Mouse (Mus musculus) testis, adult 2 months (tissue): Measurements from ENCODE around the gene Mafg. TPM values are rescaled to one million over a fixed set of nuclear protein-coding genes. Genes with fewer than 3 reads are reported as not detected.

Experiments
- H3K27ac ChIP-seq: fragments of 200-500 bp; 2 replicates; pipeline ENCODE4 v1.5.1; 2012; ENCODE audit warnings: low read depth, low read length; ENCODE audit not compliant: control insufficient read depth, insufficient read depth
- H3K27me3 ChIP-seq: fragments of 200-500 bp; 2 replicates; pipeline ENCODE4 v1.6.1; 2012; ENCODE audit warnings: mild to moderate bottlenecking, low read length, moderate library complexity; ENCODE audit not compliant: control insufficient read depth, insufficient read depth
- H3K36me3 ChIP-seq: fragments of 200-500 bp; 2 replicates; pipeline ENCODE4 v1.6.1; 2012; ENCODE audit warnings: mild to moderate bottlenecking, low read length; ENCODE audit not compliant: control insufficient read depth, insufficient read depth
- H3K4me1 ChIP-seq: fragments of 200-500 bp; 2 replicates; pipeline ENCODE4 v1.6.1; 2012; ENCODE audit warnings: low read length; ENCODE audit not compliant: control insufficient read depth, insufficient read depth
- H3K4me3 ChIP-seq: fragments of 200-500 bp; 2 replicates; pipeline ENCODE4 v1.5.1; 2012; ENCODE audit warnings: low read depth, mild to moderate bottlenecking, low read length, moderate library complexity, mixed read lengths; ENCODE audit not compliant: control insufficient read depth
- CTCF ChIP-seq: fragments of 200-500 bp; IDR thresholded peaks from 2 replicates; pipeline ENCODE4 v1.5.1; 2012; ENCODE audit warnings: low read depth, mild to moderate bottlenecking, inconsistent platforms, low read length, moderate library complexity; ENCODE audit not compliant: control insufficient read depth, insufficient read depth, insufficient replicate concordance
- POLR2A ChIP-seq: fragments of 200-500 bp; IDR thresholded peaks from 2 replicates; pipeline ENCODE4 v1.6.1; 2012; ENCODE audit warnings: low read depth, mild to moderate bottlenecking, inconsistent platforms, low read length, moderate library complexity; ENCODE audit not compliant: control insufficient read depth
- polyA plus RNA-seq: library from polyadenylated mRNA; depleted of rRNA; stranded (reverse); fragments of >200 nt; gene quantifications from 2 replicates; pipeline ENCODE4 v1.2.3, GENCODE M21; 2012; rRNA removed

Mafg gene
- polyA plus RNA-seq, 1 experiment = 9.5 TPM

GRCm38 (mm10) chr11:120578024-120578693 is 55.2 kb downstream of the Mafg start:
- H3K4me1 ChIP-seq = peaks cover 22% of the 10 kb centered on the region

GRCm38 (mm10) chr11:120577211-120578023 is 56.0 kb downstream of the Mafg start:
- H3K27ac ChIP-seq = no peak overlapping the region
- TF ChIP-seq CTCF = no peak
- no peak for TF ChIP-seq POLR2A
- peaks cover 22% of the 10 kb centered on the region for H3K4me1 ChIP-seq
- H3K4me3 ChIP-seq = no peak overlapping the region
- peaks cover 3% of the 10 kb centered on the region; the same call in 1 of the 2 replicates for H3K36me3 ChIP-seq
- no peaks in the 10 kb centered on the region for H3K27me3 ChIP-seq

More at GRCm38 (mm10) chr11:120578024-120578693, 55.2 kb downstream of the Mafg start:
- H3K27me3 ChIP-seq = no peaks in the 10 kb centered on the region
- H3K4me3 ChIP-seq = no peak overlapping the region
- H3K27ac ChIP-seq = no peak overlapping the region
- no peak for TF ChIP-seq CTCF
- TF ChIP-seq POLR2A = no peak
- H3K36me3 ChIP-seq = peaks cover 3% of the 10 kb centered on the region; the same call in 1 of the 2 replicates

DNA sequence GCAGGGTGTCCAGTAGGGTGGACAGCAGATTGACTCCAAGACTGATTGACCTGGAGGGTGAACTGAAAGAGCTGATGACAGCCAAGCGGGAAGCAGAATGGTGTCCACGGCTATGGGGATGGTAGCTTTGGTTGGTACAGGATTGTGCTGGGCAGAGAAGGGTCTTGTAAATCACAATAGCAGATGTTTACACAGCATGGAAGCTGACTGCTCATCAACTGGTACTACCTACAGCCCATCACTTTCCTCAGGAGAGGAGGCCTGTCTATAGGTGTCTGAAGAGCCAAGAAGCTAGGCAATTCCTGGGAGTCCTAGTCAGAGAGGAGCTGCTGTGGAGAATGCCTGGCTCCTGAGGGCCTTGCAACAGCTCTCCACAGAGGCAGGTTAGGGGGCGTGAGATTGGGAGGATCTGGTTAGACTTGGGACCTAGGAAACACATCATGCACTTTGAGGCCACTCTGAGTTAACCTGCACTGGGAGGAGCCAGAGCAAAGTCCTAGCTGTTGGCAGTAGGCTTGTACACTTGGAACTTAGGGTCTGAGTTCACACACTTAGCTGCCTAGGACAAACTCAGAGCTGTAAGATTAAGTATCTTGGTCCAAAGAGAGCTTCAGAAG is 56.9 kb downstream of the Mafg start:
- H3K27me3 ChIP-seq = no peaks in the 10 kb centered on the region
- H3K4me1 ChIP-seq = peaks cover 27% of the 10 kb centered on the region
- peaks cover 3% of the 10 kb centered on the region; the same call in 1 of the 2 replicates for H3K36me3 ChIP-seq
- TF ChIP-seq CTCF (no peak), POLR2A (no peak)
- no peak overlapping the region for H3K27ac ChIP-seq
- H3K4me3 ChIP-seq = no peak overlapping the region

DNA sequence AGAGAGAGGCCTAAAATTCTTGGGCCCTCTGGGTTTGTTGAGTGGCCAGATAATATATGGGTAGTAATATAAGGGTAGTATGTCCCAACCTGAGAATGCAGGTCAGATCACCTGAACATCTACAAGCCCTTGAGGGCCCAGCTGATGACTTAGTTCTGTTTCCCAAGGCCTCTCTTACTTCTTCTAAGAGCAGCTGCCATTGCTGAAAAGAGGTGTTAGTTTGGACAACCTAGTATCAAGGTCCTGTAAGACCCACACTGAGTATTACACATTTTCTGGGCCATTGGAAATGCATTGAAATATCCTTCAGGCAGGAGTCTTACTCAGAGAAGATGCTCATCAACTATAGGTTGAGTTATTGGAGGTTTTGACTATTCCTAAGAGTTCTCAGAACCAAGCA is 57.5 kb downstream of the Mafg start:
- Histone ChIP-seq H3K27ac (no peak overlapping the region), H3K4me3 (no peak overlapping the region), H3K36me3 (peaks cover 3% of the 10 kb centered on the region; the same call in 1 of the 2 replicates), H3K27me3 (no peaks in the 10 kb centered on the region), H3K4me1 (peaks cover 27% of the 10 kb centered on the region)
- no peak for TF ChIP-seq POLR2A
- no peak for TF ChIP-seq CTCF

Other genes starting within 250 kb of the Mafg start
- gene Nploc4, start 195.9 kb downstream of the Mafg start, polyA plus RNA-seq = 75.8 and 79.3 TPM in 2 replicates
- 0.47 and 0.51 TPM in 2 replicates for gene Tspan10, start 191.0 kb downstream of the Mafg start, polyA plus RNA-seq
- gene Pde6g, start 180.1 kb downstream of the Mafg start, polyA plus RNA-seq = 1.5 and 1.9 TPM in 2 replicates
- gene Oxld1, start 175.5 kb downstream of the Mafg start, polyA plus RNA-seq = 6.3 and 7.1 TPM in 2 replicates
- 5.6 and 6.9 TPM in 2 replicates for gene Ccdc137, start 175.5 kb downstream of the Mafg start, polyA plus RNA-seq
- gene Arl16, start 166.0 kb downstream of the Mafg start, polyA plus RNA-seq = 15.8 and 20.5 TPM in 2 replicates
- gene Mrpl12, start 149.0 kb downstream of the Mafg start, polyA plus RNA-seq = 84.6 and 94.8 TPM in 2 replicates
- 68.3 and 75.0 TPM in 2 replicates for gene Slc25a10, start 141.8 kb downstream of the Mafg start, polyA plus RNA-seq
- 0.07 and 0.18 TPM in 2 replicates for gene Gcgr, start 102.9 kb downstream of the Mafg start, polyA plus RNA-seq
- 196 and 204 TPM in 2 replicates for gene Mcrip1, start 83.9 kb downstream of the Mafg start, polyA plus RNA-seq
- 31.2 and 31.6 TPM in 2 replicates for gene Ppp1r27, start 82.5 kb downstream of the Mafg start, polyA plus RNA-seq
- 46.7 and 55.1 TPM in 2 replicates for gene P4hb, start 60.3 kb downstream of the Mafg start, polyA plus RNA-seq
- gene Arhgdia, start 52.0 kb downstream of the Mafg start, polyA plus RNA-seq = 94.7 and 101 TPM in 2 replicates
- gene Alyref, start 35.2 kb downstream of the Mafg start, polyA plus RNA-seq = 22.8 and 23.6 TPM in 2 replicates
- gene Anapc11, start 35.2 kb downstream of the Mafg start, polyA plus RNA-seq = 178 and 209 TPM in 2 replicates
- 24.6 and 26.3 TPM in 2 replicates for gene Npb, start 25.1 kb downstream of the Mafg start, polyA plus RNA-seq
- 106 and 116 TPM in 2 replicates for gene Pcyt2, start 15.7 kb downstream of the Mafg start, polyA plus RNA-seq
- 22.3 and 23.9 TPM in 2 replicates for gene Sirt7, start 8.4 kb downstream of the Mafg start, polyA plus RNA-seq
- 0.98 and 1.5 TPM in 2 replicates for gene Pycr1, start 10.2 kb upstream of the Mafg start, polyA plus RNA-seq
- 0.61 TPM in 1 of 2 replicates, not detected in the other for gene Myadml2, start 14.6 kb upstream of the Mafg start, polyA plus RNA-seq
- gene Notum, start 27.6 kb upstream of the Mafg start, polyA plus RNA-seq = 0.35 and 0.36 TPM in 2 replicates
- gene Aspscr1, start 39.4 kb upstream of the Mafg start, polyA plus RNA-seq = 234 and 253 TPM in 2 replicates
- 54.5 and 59.7 TPM in 2 replicates for gene Cenpx, start 80.1 kb upstream of the Mafg start, polyA plus RNA-seq
- gene Lrrc45, start 80.3 kb upstream of the Mafg start, polyA plus RNA-seq = 10.7 and 12.3 TPM in 2 replicates
- gene Rac3, start 87.9 kb upstream of the Mafg start, polyA plus RNA-seq = 3.1 and 4.1 TPM in 2 replicates
- 3.7 and 5.5 TPM in 2 replicates for gene Dcxr, start 93.7 kb upstream of the Mafg start, polyA plus RNA-seq
- 7.7 and 9.4 TPM in 2 replicates for gene Cbr2, start 98.5 kb upstream of the Mafg start, polyA plus RNA-seq
- gene Hmga1b, start 129.2 kb upstream of the Mafg start, polyA plus RNA-seq = 7.0 and 8.7 TPM in 2 replicates
- 11.1 and 11.3 TPM in 2 replicates for gene Rfng, start 150.6 kb upstream of the Mafg start, polyA plus RNA-seq
- 233 and 245 TPM in 2 replicates for gene Gps1, start 150.7 kb upstream of the Mafg start, polyA plus RNA-seq
- gene Dus1l, start 162.8 kb upstream of the Mafg start, polyA plus RNA-seq = 51.1 and 51.7 TPM in 2 replicates
- gene Fasn, start 190.9 kb upstream of the Mafg start, polyA plus RNA-seq = 71.2 and 72.1 TPM in 2 replicates